Mouse (Mus musculus) gastrocnemius, postnatal 14 days (tissue): ENCODE data around the gene Cep152. TPM values are rescaled to one million over a fixed set of nuclear protein-coding genes. Genes with fewer than 3 reads are reported as not detected.

Experiments
- DNase-seq: peaks from one replicate; pipeline ENCODE4 v3.0.0; 2021; ENCODE audit warnings: mixed read lengths
- intact Hi-C: fragments of 180-260 bp; cut with DNase I; formaldehyde crosslinking; loops from one replicate; pipeline ENCODE4 v1.15.1; 2025; ENCODE audit warnings: low total_unique reads
- total RNA-seq, 2 experiments: library from RNA; stranded (reverse); gene quantifications; 2 replicates each; pipeline ENCODE4 v1.2.3; 2021

Cep152 gene
- total RNA-seq, 2 experiments from 2014 or later: 1.1 to 1.2 TPM

DNA sequence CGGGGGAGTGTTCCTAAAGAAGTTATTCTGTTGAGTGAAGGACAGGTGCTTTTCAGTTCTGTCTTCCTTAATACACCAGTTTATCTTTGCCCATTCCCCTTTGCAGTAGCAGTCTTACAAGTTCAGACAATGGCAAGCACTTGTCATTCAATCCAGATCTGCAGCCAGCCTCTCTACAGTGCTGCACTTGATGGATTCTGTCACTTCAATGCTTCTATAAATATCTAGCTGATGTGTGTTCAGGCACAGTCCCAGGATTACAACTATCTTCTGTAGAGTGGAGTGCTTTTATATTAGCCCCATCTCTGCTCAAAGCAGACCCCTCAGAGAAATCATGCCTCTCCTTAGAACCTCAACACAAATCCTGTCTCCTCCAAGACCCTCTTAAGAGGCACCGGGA is 5.1 kb upstream of the Cep152 start:
- no peak for DNase-seq
- intact Hi-C loops: no loop called here

- intact Hi-C loops: no loop called here
Measured at GRCm38 (mm10) chr2:125628487-125628886, 3.6 kb upstream of the Cep152 start.

DNA sequence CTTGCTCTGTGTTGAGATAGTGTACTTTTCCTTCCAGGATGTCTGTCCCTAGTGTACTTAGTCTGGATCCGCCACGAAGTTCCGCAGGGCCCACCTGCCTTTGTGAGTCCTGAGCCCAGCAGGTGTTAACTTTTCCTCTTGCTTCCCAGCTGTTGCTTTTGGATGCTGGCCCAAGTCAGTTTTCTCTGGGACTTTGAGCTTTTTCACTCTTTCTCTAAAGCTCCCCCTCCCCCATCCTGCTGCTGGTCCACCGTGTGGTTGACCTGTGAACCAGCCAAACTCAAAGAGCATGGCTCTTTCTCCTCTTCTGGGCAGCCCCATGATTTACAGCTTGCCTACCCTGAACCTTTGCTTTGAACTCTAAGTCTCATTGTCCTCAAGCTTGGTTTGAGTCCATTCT is 1.6 kb upstream of the Cep152 start:
- no peak for DNase-seq
- intact Hi-C loops: no loop called here

More at GRCm38 (mm10) chr2:125628487-125628886, 3.6 kb upstream of the Cep152 start:
- no peak for DNase-seq

GRCm38 (mm10) chr2:125624127-125624685 is 707 bp downstream of the Cep152 start:
- intact Hi-C loops: no loop called here
- no peak for DNase-seq

- no peak for DNase-seq
- intact Hi-C loops: no loop called here
Measured at GRCm38 (mm10) chr2:125623211-125623610, 1.7 kb downstream of the Cep152 start.

DNA sequence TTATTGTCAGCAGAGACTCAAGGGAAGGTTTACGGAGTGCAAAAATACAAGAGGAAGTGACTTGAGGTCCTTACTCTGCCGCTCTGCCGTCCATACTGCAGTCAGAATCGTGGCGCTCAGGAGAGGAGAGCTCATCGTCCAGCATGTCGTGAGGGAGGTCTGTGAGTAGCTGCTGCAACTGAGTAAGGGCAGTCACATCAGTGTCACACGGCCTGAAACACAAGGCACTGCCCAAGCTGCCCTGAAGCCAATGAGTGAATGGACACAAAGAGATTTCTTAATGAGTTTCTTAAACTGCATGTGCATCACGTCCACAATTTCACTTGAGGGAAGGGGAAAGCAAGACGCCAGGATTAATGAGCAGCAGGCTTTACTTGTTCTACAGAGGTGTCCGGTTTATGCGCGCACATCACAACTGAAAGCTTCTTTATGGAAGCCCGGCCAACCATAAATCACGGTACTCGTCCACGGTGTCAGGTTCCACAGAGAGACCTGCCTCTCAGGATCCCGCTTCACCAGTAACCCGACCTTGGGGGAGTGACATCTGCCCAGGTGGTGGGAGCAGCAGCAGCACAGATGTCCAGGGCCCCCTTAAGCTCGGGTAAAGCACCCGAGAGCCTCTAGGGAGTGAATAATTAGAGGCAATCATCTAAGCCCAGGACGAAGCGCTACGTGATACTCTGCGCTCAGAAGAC is 4.6 kb downstream of the Cep152 start:
- DNase-seq: no peak
- intact Hi-C loops: no loop called here

- intact Hi-C loops: no loop called here
- no peak for DNase-seq
Measured at GRCm38 (mm10) chr2:125615858-125616424, 9.0 kb downstream of the Cep152 start.

- no peak for DNase-seq
- intact Hi-C loops: no loop called here
Measured at GRCm38 (mm10) chr2:125615440-125615839, 9.5 kb downstream of the Cep152 start.

GRCm38 (mm10) chr2:125606220-125606845 is 18.6 kb downstream of the Cep152 start:
- peak; percentile 62 for DNase-seq
- intact Hi-C loops: loop anchor here (5.0 to 10.0 kb wide), 2 partner anchors 102 to 344 kb away; partner anchors contain the start of genes Fbn1 and Gm9913

DNA sequence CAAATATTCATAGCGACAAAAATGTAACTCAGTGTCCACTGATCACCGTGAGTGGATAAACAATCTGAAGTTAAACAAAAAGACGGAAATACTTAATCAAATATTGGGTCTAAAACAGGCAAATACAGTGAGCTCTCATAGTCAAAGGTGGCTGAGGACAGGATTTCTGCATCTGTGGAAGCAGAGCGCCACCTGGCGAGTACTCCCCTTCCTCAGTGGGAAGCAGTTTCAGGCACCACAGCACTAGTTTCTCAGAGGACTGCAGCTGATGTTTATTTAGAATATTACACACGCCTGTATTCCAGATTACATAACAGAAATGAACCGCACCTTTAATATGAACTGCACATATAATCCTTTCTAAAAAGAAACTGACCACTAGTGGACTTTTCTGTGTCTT is 20.3 kb downstream of the Cep152 start:
- peak; percentile 74 for DNase-seq
- intact Hi-C loops: loop anchor here (5.0 to 10.0 kb wide), 3 partner anchors 100 to 342 kb away; partner anchors contain the start of genes Fbn1 and Gm9913

DNA sequence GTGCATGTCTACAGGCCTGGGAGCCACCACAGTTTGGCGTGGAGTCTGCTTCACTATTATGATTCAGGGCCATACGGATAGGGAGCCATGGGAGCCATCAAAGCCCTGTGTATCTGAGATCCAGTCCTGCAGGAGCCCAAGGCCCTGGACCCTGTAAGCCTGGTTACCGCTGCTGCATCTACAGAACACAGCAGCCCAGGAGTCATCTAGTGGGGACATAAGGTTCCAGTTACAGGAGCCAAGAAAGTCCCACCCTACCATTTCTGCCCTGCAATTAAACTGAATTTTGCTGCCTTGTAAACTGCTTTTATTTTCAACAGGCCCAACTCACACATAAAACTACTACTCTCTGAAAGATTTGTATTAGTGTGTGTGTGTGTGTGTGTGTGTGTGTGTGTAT is 21.9 kb downstream of the Cep152 start:
- intact Hi-C loops: loop anchor here (5.0 to 10.0 kb wide), 2 partner anchors 98 to 271 kb away; partner anchors contain the start of genes Fbn1 and Gm9913
- DNase-seq: no peak

DNA sequence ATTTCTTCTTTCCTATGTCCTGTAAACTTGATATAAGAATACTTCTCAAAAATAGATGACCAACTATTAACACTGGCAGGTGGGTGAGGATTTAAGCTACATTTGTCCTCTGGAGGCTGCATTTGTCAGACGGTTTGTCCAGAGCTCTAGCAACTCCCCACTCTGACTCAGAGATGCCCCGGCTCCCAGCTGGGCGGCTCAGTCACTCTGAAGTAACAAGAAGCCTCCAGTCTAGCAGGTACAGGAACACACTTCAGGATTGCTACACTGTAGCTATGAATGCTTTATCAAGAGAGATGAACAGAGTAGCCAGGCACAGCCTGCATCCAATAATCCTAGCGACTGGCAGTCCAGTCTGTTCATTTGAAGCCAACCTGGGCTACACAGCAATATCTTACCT is 26.0 kb downstream of the Cep152 start:
- DNase-seq: no peak
- intact Hi-C loops: no loop called here

DNA sequence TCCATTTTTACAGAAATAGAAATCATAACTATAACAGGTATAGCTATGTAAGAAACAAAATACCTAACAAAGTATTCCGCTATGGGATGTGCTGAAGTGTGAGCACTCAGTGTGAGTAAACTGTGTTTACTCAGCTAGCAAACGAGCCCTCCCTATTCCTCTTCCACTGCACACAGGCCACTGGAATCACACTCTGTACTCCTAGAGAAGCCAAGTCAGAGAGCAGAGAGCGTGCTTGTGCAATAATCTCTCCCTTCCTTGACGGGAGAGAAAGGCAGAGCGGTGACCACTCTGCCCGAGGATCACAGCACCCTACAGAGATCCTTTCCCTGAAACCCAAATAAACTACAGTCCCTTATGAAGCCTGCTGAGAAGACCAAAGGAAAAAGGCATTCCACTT is 26.7 kb downstream of the Cep152 start:
- intact Hi-C loops: no loop called here
- no peak for DNase-seq

DNA sequence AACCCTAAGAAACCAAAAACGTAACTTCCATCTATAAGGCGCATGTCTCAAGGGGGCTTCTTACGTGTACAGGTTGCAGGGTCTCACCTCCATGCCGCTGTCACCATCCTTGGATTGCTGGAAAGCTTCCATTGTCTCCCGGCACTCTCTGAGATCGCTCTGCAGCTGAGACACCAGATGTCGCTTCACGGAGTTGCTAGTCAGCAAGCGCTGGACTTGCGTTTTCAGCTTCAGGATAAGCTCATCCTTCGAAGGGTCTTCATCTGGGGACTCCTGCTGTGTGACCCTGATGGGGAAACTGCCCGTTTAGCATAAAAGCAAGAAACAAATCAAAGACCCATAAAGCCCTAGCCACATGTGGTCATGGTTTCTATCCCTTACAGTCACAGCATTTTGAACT is 30.1 kb downstream of the Cep152 start:
- intact Hi-C loops: no loop called here
- DNase-seq: no peak

DNA sequence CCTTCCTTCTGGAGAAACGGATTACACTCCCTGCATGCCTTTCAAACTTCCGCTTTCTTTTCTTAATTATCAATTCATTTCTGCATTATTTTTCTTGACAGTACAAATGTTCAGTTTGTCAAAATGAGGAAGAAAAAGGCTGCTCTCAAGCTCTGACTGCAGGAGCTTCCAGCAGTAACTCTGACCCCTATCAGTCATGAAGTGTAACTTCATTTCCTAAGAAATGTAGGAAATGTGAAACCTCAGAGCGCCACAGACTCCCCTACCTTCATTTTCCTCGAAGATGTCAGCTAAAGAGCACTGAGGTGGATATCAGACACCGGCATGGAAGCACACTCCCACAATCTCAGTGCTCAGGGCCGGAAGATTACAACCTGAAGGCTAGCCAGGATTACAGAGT is 30.8 kb downstream of the Cep152 start:
- no peak for DNase-seq
- intact Hi-C loops: no loop called here

DNA sequence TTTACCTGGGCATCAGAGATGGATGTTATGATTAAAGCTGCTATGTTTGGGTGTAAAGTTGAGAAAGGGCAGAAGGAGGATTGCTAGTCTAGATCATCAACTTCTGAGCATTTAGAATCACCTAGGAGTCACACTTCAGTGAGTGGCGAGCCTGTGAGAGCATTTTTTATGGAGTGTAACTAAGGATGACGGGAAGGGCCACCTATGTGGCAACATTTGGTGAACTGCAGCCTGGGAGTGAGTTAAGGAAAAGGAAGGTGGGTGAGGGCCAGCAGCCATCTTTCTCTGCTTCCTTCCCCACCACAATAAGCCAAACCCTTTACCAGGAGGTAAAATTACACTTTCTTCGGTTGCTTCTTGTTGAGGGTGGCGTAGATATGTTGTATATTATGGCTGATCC is 33.0 kb downstream of the Cep152 start:
- no peak for DNase-seq
- intact Hi-C loops: no loop called here

- DNase-seq: no peak
- intact Hi-C loops: no loop called here
Measured at GRCm38 (mm10) chr2:125589287-125589686, 35.6 kb downstream of the Cep152 start.

- DNase-seq: no peak
- intact Hi-C loops: no loop called here
Measured at GRCm38 (mm10) chr2:125581081-125581480, 43.8 kb downstream of the Cep152 start.

DNA sequence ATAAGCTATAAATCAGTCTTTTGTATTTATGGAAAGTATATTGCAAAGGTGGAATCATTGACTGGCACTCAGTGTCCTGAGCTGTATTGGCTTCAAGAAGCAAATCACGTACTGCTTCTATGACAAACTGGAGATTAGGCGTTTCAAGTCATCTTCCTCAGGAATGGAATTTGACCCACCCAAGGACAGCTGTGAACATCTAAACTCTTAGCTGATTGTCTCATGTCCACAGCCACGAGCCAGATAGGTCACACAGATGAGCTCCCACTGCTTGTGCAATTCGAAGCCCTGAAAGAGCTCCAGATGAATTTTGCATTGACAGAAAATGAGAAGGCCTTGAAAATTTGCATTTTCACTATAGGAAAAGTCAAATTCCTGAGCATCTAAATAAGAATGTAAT is 47.2 kb downstream of the Cep152 start:
- intact Hi-C loops: no loop called here
- peak; percentile 25 for DNase-seq

- intact Hi-C loops: no loop called here
- DNase-seq: no peak
Measured at GRCm38 (mm10) chr2:125576498-125576897, 48.4 kb downstream of the Cep152 start.

DNA sequence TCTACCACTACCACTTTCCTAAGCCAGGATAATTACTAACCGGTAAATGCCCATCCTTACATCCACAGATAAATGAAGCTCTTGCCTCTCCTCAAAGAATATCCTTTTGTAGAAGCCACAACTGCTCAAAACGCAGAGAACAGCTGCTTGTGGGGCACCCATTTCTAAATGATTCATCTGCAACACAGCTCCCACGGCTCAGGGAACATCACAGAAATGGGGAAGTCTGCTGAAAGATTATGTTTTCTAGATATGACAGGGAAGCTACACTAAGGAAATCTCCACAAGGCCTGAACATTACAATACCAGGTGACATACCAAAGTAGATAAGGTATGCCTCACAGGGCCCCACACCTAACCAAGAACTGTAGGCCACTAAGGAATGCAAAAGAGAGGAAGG is 49.1 kb downstream of the Cep152 start:
- intact Hi-C loops: no loop called here
- DNase-seq: no peak
